Mouse (Mus musculus): Measurements from ENCODE around the gene Plpp2. TPM values are rescaled to one million over a fixed set of nuclear protein-coding genes. Genes with fewer than 3 reads are reported as not detected.

Plpp2 gene
- total and polyA plus RNA-seq, 2 experiments from 2014 or later = 5.0 to 11.7 TPM

DNA sequence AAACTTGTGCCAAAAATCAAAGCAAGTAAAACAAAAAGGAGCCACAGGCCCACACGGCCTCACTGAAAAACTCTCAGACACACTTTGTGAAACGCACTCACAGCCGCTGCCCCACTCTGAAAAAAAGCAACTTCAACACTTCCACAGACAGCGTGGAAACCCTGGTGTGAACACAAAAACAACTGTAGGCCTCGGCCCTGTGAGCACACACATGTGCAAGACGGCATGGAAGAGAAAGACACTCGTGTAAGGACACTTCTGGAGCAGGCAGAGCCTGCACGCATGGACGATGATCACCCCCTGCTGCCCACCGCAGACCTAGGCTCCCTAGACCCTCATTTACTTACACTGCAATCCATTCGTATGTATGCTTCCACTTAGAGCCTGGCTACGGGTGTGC is 12.3 kb upstream of the Plpp2 start:
- H3K27ac ChIP-seq (ENCODE audit: low read depth) = no peak overlapping the region
- peaks cover 89% of the 10 kb centered on the region for H3K36me3 ChIP-seq (replicated peaks; ENCODE audit: control insufficient read depth, insufficient read depth, low read length)
- H3K4me1 ChIP-seq (ENCODE audit: control insufficient read depth, insufficient read depth) = peaks cover 5% of the 10 kb centered on the region; the same call in 1 of the 2 replicates
- no peak overlapping the region for H3K9ac ChIP-seq (replicated peaks; ENCODE audit: low read depth, low read length)
- WGBS = 89% methylated on average over 12 of the region's 12 CpGs
- no peak overlapping the region for H3K4me2 ChIP-seq (ENCODE audit: low read depth, low read length)
- no peak for ATAC-seq (ENCODE audit: insufficient read depth, low read depth)
- H3K9me3 ChIP-seq (replicated peaks; ENCODE audit: control insufficient read depth, low read length) = no peaks in the 10 kb centered on the region
- TF ChIP-seq EP300 (IDR thresholded peaks at IDR 0.05; ENCODE audit: low read depth) = no peak
- TF ChIP-seq CTCF (IDR thresholded peaks at IDR 0.05; ENCODE audit: low read depth) = no peak
- no peaks in the 10 kb centered on the region for H3K27me3 ChIP-seq (ENCODE audit: control insufficient read depth, insufficient read depth, low read length)
- DNase-seq (ENCODE audit: low spot score) = no peak
- H3K4me3 ChIP-seq (ENCODE audit: low read depth, low read length) = no peak overlapping the region

DNA sequence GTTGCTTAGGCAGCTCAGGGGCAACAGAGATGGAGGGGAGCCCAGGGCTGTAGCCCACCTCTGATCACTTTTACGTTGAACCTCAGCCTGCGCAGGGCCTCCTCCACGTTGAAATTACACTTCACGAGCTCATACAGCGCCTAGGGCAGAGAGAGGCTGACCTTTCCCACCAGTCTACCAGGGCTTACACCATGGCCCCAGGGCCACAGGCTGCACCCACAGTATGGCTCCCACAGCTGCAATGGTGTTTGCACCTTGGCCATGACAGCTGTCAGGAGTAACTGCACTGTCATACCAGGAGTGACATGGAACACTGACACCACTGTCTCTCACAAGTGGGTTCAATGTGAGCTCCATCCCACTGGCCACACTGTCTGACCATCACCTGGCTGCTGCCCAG is 11.0 kb upstream of the Plpp2 start:
- 91% methylated on average over 5 of the region's 5 CpGs for WGBS
- no peak for DNase-seq (ENCODE audit: low spot score)
- H3K4me2 ChIP-seq (ENCODE audit: low read depth, low read length) = no peak overlapping the region
- no peak overlapping the region for H3K9ac ChIP-seq (replicated peaks; ENCODE audit: low read depth, low read length)
- H3K9me3 ChIP-seq (replicated peaks; ENCODE audit: control insufficient read depth, low read length) = no peaks in the 10 kb centered on the region
- H3K4me3 ChIP-seq (ENCODE audit: low read depth, low read length) = no peak overlapping the region
- H3K4me1 ChIP-seq (ENCODE audit: control insufficient read depth, insufficient read depth) = peaks cover 5% of the 10 kb centered on the region; the same call in 1 of the 2 replicates
- no peak for ATAC-seq (ENCODE audit: insufficient read depth, low read depth)
- peaks cover 91% of the 10 kb centered on the region for H3K36me3 ChIP-seq (replicated peaks; ENCODE audit: control insufficient read depth, insufficient read depth, low read length)
- TF ChIP-seq CTCF (IDR thresholded peaks at IDR 0.05; ENCODE audit: low read depth) (no peak), EP300 (IDR thresholded peaks at IDR 0.05; ENCODE audit: low read depth) (no peak)
- H3K27me3 ChIP-seq (ENCODE audit: control insufficient read depth, insufficient read depth, low read length) = no peaks in the 10 kb centered on the region
- no peak overlapping the region for H3K27ac ChIP-seq (ENCODE audit: low read depth)

DNA sequence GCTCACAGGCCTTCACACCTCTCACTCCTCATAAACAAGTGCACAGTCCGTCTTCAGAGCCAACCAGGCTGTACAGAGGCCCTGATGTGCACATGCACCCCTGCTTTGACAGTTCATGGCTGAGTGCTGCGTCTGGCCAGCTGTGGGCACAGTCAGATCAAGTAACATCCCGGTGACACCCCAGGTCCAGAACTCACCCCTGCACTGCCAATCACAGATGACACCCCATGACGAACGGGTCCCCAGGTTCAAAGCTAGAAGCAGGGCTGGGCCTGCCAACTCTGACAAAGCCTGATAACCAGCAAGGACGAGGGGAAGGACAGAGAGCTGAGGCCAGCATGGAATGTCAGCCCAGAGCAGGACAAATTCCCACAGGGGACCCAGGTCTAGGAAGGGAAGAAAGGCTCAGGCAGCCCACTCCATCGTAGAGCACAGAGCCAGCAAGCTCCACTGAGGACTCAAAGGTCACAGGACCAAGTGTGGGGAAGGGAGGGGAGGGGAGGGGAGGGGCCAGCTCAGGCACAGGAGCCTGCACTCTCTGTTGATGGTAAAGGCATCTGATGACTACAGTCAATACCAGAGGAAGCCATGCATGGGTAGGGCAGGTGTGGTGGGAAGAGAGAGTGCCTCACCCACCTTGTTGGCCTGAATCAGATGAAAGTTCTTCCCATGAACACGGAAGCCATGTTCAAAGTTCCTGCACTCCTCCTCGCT is 10.4 kb upstream of the Plpp2 start:
- H3K4me1 ChIP-seq (ENCODE audit: control insufficient read depth, insufficient read depth) = peaks cover 5% of the 10 kb centered on the region; the same call in 1 of the 2 replicates
- H3K4me2 ChIP-seq (ENCODE audit: low read depth, low read length) = no peak overlapping the region
- peaks cover 91% of the 10 kb centered on the region for H3K36me3 ChIP-seq (replicated peaks; ENCODE audit: control insufficient read depth, insufficient read depth, low read length)
- ATAC-seq (ENCODE audit: insufficient read depth, low read depth) (peak; percentile 36), DNase-seq (ENCODE audit: low spot score) (no peak)
- H3K9ac ChIP-seq (replicated peaks; ENCODE audit: low read depth, low read length) = no peak overlapping the region
- no peak for TF ChIP-seq EP300 (IDR thresholded peaks at IDR 0.05; ENCODE audit: low read depth)
- no peak for TF ChIP-seq CTCF (IDR thresholded peaks at IDR 0.05; ENCODE audit: low read depth)
- no peak overlapping the region for H3K27ac ChIP-seq (ENCODE audit: low read depth)
- H3K27me3 ChIP-seq (ENCODE audit: control insufficient read depth, insufficient read depth, low read length) = no peaks in the 10 kb centered on the region
- H3K9me3 ChIP-seq (replicated peaks; ENCODE audit: control insufficient read depth, low read length) = no peaks in the 10 kb centered on the region
- WGBS = 52% methylated on average over 9 of the region's 9 CpGs
- H3K4me3 ChIP-seq (ENCODE audit: low read depth, low read length) = no peak overlapping the region

DNA sequence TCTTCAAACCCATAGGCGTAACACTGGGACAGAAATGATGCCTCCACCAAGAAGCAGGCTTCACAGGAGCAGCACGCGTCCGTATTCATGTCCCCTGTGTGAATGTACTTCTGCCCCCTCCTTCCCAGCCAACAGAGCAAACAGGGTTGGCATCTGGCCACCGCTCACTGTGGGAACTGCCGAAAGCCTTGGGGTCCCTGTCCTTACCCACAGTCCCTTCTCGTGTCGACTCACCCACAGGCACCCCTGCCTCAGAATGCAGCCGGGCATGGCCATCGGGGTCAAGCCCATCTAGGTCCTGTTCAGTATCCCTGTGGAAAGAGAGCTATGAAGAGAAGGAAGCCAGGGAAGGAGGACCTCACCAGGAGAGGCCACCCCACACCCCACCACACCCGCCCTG is 8.6 kb upstream of the Plpp2 start:
- no peak for TF ChIP-seq CTCF (IDR thresholded peaks at IDR 0.05; ENCODE audit: low read depth)
- no peak for TF ChIP-seq EP300 (IDR thresholded peaks at IDR 0.05; ENCODE audit: low read depth)

DNA sequence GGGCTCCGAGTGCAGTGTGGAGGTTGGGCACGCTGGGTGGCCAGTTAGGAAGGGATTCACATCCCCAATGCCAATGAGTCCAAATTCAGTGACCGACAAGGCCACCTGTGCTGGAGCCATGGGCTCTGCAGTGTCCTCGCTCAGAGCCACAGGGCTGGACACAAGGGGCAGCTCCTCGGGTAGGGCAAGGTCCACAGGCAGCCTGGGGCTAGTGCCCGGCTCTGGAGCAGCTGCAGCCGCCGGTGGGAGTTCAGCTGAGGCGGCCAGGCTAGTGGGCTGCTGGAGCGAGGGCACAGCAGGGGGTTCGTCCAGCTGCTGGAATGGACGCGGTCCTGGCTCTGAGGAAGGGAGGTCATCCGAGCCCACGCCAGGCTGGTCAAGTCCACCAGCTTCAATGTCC is 7.9 kb upstream of the Plpp2 start:
- Histone ChIP-seq H3K4me2 (ENCODE audit: low read depth, low read length) (no peak overlapping the region), H3K9me3 (replicated peaks; ENCODE audit: control insufficient read depth, low read length) (no peaks in the 10 kb centered on the region), H3K27me3 (ENCODE audit: control insufficient read depth, insufficient read depth, low read length) (no peaks in the 10 kb centered on the region), H3K4me3 (ENCODE audit: low read depth, low read length) (no peak overlapping the region), H3K9ac (replicated peaks; ENCODE audit: low read depth, low read length) (no peak overlapping the region), H3K4me1 (ENCODE audit: control insufficient read depth, insufficient read depth) (peaks cover 5% of the 10 kb centered on the region; the same call in 1 of the 2 replicates), H3K27ac (ENCODE audit: low read depth) (no peak overlapping the region), H3K36me3 (replicated peaks; ENCODE audit: control insufficient read depth, insufficient read depth, low read length) (peaks cover 66% of the 10 kb centered on the region)
- ATAC-seq (ENCODE audit: insufficient read depth, low read depth) (no peak), DNase-seq (ENCODE audit: low spot score) (no peak)
- 90% methylated on average over 15 of the region's 15 CpGs for WGBS
- TF ChIP-seq EP300 (IDR thresholded peaks at IDR 0.05; ENCODE audit: low read depth) (no peak), CTCF (IDR thresholded peaks at IDR 0.05; ENCODE audit: low read depth) (no peak)

More for the DNA sequence above, 8.6 kb upstream of the Plpp2 start:
- Histone ChIP-seq H3K9me3 (replicated peaks; ENCODE audit: control insufficient read depth, low read length) (no peaks in the 10 kb centered on the region), H3K27me3 (ENCODE audit: control insufficient read depth, insufficient read depth, low read length) (no peaks in the 10 kb centered on the region), H3K27ac (ENCODE audit: low read depth) (no peak overlapping the region), H3K4me3 (ENCODE audit: low read depth, low read length) (no peak overlapping the region), H3K4me2 (ENCODE audit: low read depth, low read length) (no peak overlapping the region), H3K9ac (replicated peaks; ENCODE audit: low read depth, low read length) (no peak overlapping the region), H3K4me1 (ENCODE audit: control insufficient read depth, insufficient read depth) (peaks cover 5% of the 10 kb centered on the region; the same call in 1 of the 2 replicates), H3K36me3 (replicated peaks; ENCODE audit: control insufficient read depth, insufficient read depth, low read length) (peaks cover 73% of the 10 kb centered on the region)
- DNase-seq (ENCODE audit: low spot score) = no peak
- WGBS = 94% methylated on average over 11 of the region's 11 CpGs
- no peak for ATAC-seq (ENCODE audit: insufficient read depth, low read depth)

DNA sequence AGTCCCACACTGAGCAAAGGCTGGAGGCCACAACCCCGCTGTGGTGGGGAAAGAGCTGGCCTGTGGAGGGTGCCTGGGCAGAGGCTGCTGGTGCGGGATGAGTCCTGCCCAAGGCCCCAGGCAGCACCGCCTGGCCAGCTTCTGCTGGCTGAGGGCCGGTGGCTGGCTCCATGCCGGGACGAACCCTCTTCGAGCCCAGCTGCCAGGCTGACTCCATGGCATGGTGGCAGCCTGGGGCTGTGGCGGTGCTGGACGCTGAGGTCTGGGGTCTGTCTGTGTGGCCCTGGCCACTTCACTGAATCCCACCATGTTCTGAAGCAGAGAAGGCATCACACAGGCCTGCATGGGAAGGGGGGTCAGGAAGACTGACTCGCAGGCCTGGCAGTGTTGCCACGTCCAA is 7.2 kb upstream of the Plpp2 start:
- WGBS = 89% methylated on average over 11 of the region's 11 CpGs
- H3K4me3 ChIP-seq (ENCODE audit: low read depth, low read length) = no peak overlapping the region
- TF ChIP-seq CTCF (IDR thresholded peaks at IDR 0.05; ENCODE audit: low read depth) (no peak), EP300 (IDR thresholded peaks at IDR 0.05; ENCODE audit: low read depth) (no peak)
- peaks cover 66% of the 10 kb centered on the region for H3K36me3 ChIP-seq (replicated peaks; ENCODE audit: control insufficient read depth, insufficient read depth, low read length)
- no peak for DNase-seq (ENCODE audit: low spot score)
- H3K27me3 ChIP-seq (ENCODE audit: control insufficient read depth, insufficient read depth, low read length) = no peaks in the 10 kb centered on the region
- H3K27ac ChIP-seq (ENCODE audit: low read depth) = no peak overlapping the region
- H3K4me2 ChIP-seq (ENCODE audit: low read depth, low read length) = no peak overlapping the region
- no peak for ATAC-seq (ENCODE audit: insufficient read depth, low read depth)
- H3K4me1 ChIP-seq (ENCODE audit: control insufficient read depth, insufficient read depth) = peaks cover 5% of the 10 kb centered on the region; the same call in 1 of the 2 replicates
- no peaks in the 10 kb centered on the region for H3K9me3 ChIP-seq (replicated peaks; ENCODE audit: control insufficient read depth, low read length)
- H3K9ac ChIP-seq (replicated peaks; ENCODE audit: low read depth, low read length) = no peak overlapping the region
